In genomic region chr13:93304251-93305001, GRCm38 (mm10) we compare ENCODE assay signal across 8 mouse cellular contexts. TPM values are rescaled to one million over a fixed set of nuclear protein-coding genes. Genes with fewer than 3 reads are reported as not detected.
DNase-seq lines count a peak whose midpoint lies in the region; ATAC-seq and TF ChIP-seq lines count a peak whose summit lies in the region.

No protein-coding gene starts in this region.

- no peaks in the 10 kb centered on the region for H3K27me3 ChIP-seq in embryonic facial prominence, embryonic 13.5 days
- H3K27me3 ChIP-seq in heart, postnatal 0 days (ENCODE audit: control insufficient read depth, insufficient read depth, low read length) = no peaks in the 10 kb centered on the region
- no peaks in the 10 kb centered on the region for H3K27me3 ChIP-seq in stomach, embryonic 14.5 days (ENCODE audit: control insufficient read depth, insufficient read depth, low read length)

- H3K27ac ChIP-seq in embryonic facial prominence, embryonic 13.5 days = peak overlapping the region; percentile 96
- peak overlapping the region; percentile 96 for H3K27ac ChIP-seq in heart, postnatal 0 days (ENCODE audit: low read depth)
- peak overlapping the region; percentile 94 for H3K27ac ChIP-seq in stomach, embryonic 14.5 days (ENCODE audit: low read length)

- no peaks in the 10 kb centered on the region for H3K9me3 ChIP-seq in embryonic facial prominence, embryonic 13.5 days
- no peaks in the 10 kb centered on the region for H3K9me3 ChIP-seq in heart, postnatal 0 days (replicated peaks; ENCODE audit: control insufficient read depth, low read length)
- H3K9me3 ChIP-seq in stomach, embryonic 14.5 days (ENCODE audit: control insufficient read depth, low read depth, low read length) = no peaks in the 10 kb centered on the region

- peaks cover 26% of the 10 kb centered on the region for H3K4me1 ChIP-seq in embryonic facial prominence, embryonic 13.5 days
- 0 out of 2 replicates have a peak, but pooled peaks cover 3% of the 10 kb centered on the region for H3K4me1 ChIP-seq in heart, postnatal 0 days (ENCODE audit: control insufficient read depth, insufficient read depth)
- peaks cover 13% of the 10 kb centered on the region; the same call in 1 of the 2 replicates for H3K4me1 ChIP-seq in stomach, embryonic 14.5 days (ENCODE audit: control insufficient read depth, insufficient read depth, low read length)

- peak; percentile 60; the same call in 1 of the 2 replicates for ATAC-seq in embryonic facial prominence, embryonic 13.5 days (ENCODE audit: insufficient number of reproducible peaks, insufficient read depth, low FRiP score, low TSS enrichment, low read depth)
- ATAC-seq in heart, postnatal 0 days (ENCODE audit: insufficient read depth, low read depth) = peak; percentile 34
- peak; percentile 50; the same call in 1 of the 2 replicates for ATAC-seq in stomach, embryonic 14.5 days (ENCODE audit: insufficient number of reproducible peaks, insufficient read depth, low FRiP score, low read depth)

- peak overlapping the region; percentile 87 for H3K9ac ChIP-seq in embryonic facial prominence, embryonic 13.5 days
- peak overlapping the region; percentile 88 for H3K9ac ChIP-seq in heart, postnatal 0 days (replicated peaks; ENCODE audit: low read depth, low read length)
- H3K9ac ChIP-seq in stomach, embryonic 14.5 days (replicated peaks; ENCODE audit: low read depth, low read length) = peak overlapping the region; percentile 71

- no peak for TF ChIP-seq EP300 in heart, postnatal 0 days (IDR thresholded peaks at IDR 0.05; ENCODE audit: low read depth)

- WGBS in embryonic facial prominence, embryonic 13.5 days = under 1% methylated on average over 64 of the region's 64 CpGs
- under 1% methylated on average over 32 of the region's 64 CpGs for WGBS in heart, postnatal 0 days
- WGBS in stomach, embryonic 14.5 days = under 1% methylated on average over 54 of the region's 64 CpGs

- TF ChIP-seq CTCF in heart, postnatal 0 days (IDR thresholded peaks at IDR 0.05; ENCODE audit: low read depth) = no peak

- peak; percentile 32 to 58 for DNase-seq in heart, adult 18-20 months
- no peak for DNase-seq in heart, adult 8-10 months (ENCODE audit: low spot score)
- peak; percentile 84 for DNase-seq in Muller cell, postnatal 12 days (ENCODE audit: inconsistent ontology term)
- DNase-seq in heart, postnatal 0 days (ENCODE audit: low spot score) = peak; percentile 55
- peak; percentile 52 to 66 for DNase-seq in layer of hippocampus, adult 18-20 months (ENCODE audit: low spot score in 2 of 2)
- peak; percentile 26 for DNase-seq in lung, postnatal 36 days

- H3K4me3 ChIP-seq in embryonic facial prominence, embryonic 13.5 days = peak overlapping the region; percentile 78
- H3K4me3 ChIP-seq in heart, postnatal 0 days (ENCODE audit: low read depth, low read length) = peak overlapping the region; percentile 81
- peak overlapping the region; percentile 87 for H3K4me3 ChIP-seq in stomach, embryonic 14.5 days (ENCODE audit: low read depth, low read length)

- peak overlapping the region; percentile 71 for H3K4me2 ChIP-seq in embryonic facial prominence, embryonic 13.5 days
- peak overlapping the region; percentile 72 for H3K4me2 ChIP-seq in heart, postnatal 0 days (ENCODE audit: low read depth, low read length)
- H3K4me2 ChIP-seq in stomach, embryonic 14.5 days (replicated peaks; ENCODE audit: low read depth, low read length) = peak overlapping the region; percentile 74

- no peaks in the 10 kb centered on the region for H3K36me3 ChIP-seq in embryonic facial prominence, embryonic 13.5 days
- H3K36me3 ChIP-seq in heart, postnatal 0 days (replicated peaks; ENCODE audit: control insufficient read depth, insufficient read depth, low read length) = no peaks in the 10 kb centered on the region
- H3K36me3 ChIP-seq in stomach, embryonic 14.5 days (ENCODE audit: control insufficient read depth, insufficient read depth, low read length) = no peaks in the 10 kb centered on the region

RNA-seq across cellular contexts. Expression of gene Homer1, which starts 5.0 kb away (rescaled TPM):
- 10 to 100 TPM; 58.9 to 60.1 TPM for total RNA-seq in heart, adult 18-20 months (2021)
- 10 to 100 TPM; 56.1 to 67.6 (median 57.1) TPM for total RNA-seq in heart, adult 8-10 months (2022)
- polyA plus RNA-seq in embryonic facial prominence, embryonic 13.5 days (2015; fragmentation: Nextera tagmentation; extraction: Ambion mirVana) = 6.9 and 7.1 TPM in 2 replicates
- total RNA-seq in heart, postnatal 0 days (2014; rRNA removed; ENCODE audit: low replicate concordance) = 71.9 and 84.9 TPM in 2 replicates
- 13.3 and 14.8 TPM in 2 replicates for polyA plus RNA-seq in heart, postnatal 0 days (2015; fragmentation: Nextera tagmentation; extraction: Ambion mirVana)
- total RNA-seq in layer of hippocampus, adult 18-20 months (2021) = 100 to 1,000 TPM; 202 to 215 TPM
- 7.5 and 8.4 TPM in 2 replicates for polyA plus RNA-seq in stomach, embryonic 14.5 days (2014; fragmentation: Nextera tagmentation; extraction: Ambion mirVana)
